Mouse (Mus musculus): Measurements from ENCODE around the gene Cxcl12. TPM values are rescaled to one million over a fixed set of nuclear protein-coding genes. Genes with fewer than 3 reads are reported as not detected.
A peak's percentile ranks its signal among the peaks of the same experiment; 100 is the strongest.

Gene Cxcl12
- polyA plus RNA-seq, 1 experiment from 2014 or later = 66.6 TPM

DNA sequence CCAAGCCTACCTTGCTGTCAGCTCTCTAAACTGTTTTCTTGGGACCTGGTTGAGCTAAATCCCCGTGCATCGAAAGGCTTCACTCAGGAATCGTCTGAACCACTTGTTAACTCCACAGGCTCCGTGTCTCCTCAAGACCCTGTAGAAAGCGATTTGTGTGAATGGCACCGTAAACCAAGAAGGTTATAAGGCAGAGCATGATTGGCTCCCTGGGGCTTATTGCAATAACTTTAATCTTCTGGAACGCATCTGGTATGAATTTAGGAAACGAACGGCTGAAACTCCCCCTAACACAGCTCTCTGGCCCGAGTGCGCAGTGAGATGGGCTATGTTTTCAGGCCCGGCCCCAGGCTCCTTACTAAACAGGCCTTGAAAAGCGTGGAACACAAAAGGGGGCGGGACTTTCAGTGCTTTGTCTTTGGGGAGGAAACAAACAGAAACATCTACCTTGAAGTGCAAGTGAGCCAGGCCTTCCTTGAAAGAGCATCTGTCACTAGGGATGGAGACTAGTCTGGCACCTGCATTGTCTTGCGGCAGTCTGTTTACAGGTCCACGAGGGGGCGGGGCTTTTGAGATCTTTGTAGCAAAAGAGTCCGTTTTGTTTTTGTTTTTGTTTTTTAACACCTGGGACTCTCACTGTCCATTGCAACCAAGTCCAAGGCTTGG, 16.7 kb upstream of the Cxcl12 start:
- H3K27me3 ChIP-seq (replicated peaks; ENCODE audit: control insufficient read depth, insufficient read depth, low read length) = no peaks in the 10 kb centered on the region
- H3K27ac ChIP-seq (ENCODE audit: low read depth, low read length) = no peak overlapping the region
- no peak overlapping the region for H3K4me3 ChIP-seq (ENCODE audit: low read depth, low read length)
- no peak overlapping the region for H3K4me2 ChIP-seq
- ATAC-seq (replicated peaks; ENCODE audit: low FRiP score) (no peak), DNase-seq (ENCODE audit: low spot score) (no peak)
- H3K9ac ChIP-seq (ENCODE audit: low read depth, low read length) = no peak overlapping the region
- no peaks in the 10 kb centered on the region for H3K36me3 ChIP-seq (ENCODE audit: control insufficient read depth, insufficient read depth, low read length)
- H3K9me3 ChIP-seq (ENCODE audit: control insufficient read depth, low read length) = no peaks in the 10 kb centered on the region
- 26% methylated on average over 18 of the region's 18 CpGs for WGBS
- no peaks in the 10 kb centered on the region for H3K4me1 ChIP-seq (replicated peaks; ENCODE audit: control insufficient read depth, insufficient read depth, low read length)

DNA sequence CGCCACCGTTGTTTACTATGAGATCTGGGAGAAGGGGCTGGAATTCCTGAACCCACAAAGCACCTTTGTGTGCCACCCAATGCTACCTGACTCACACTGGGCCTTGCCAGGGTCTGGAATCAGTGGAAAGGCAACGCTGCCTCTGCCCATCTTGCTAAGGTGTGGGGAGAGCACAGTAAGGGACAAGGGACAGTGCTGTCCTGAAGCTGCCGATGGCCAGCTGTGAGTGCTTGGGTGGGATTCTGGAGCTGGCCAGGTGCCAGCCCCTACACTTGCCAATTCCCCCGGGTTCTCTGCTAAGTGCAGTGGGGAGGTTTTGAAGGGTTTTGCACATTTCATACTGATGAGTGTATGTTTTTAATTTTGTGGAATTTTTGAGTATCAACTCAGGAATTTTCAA, 15.3 kb upstream of the Cxcl12 start:
- no peak overlapping the region for H3K4me2 ChIP-seq
- WGBS = 73% methylated on average over 5 of the region's 5 CpGs
- H3K9me3 ChIP-seq (ENCODE audit: control insufficient read depth, low read length) = no peaks in the 10 kb centered on the region
- no peak overlapping the region for H3K4me3 ChIP-seq (ENCODE audit: low read depth, low read length)
- no peaks in the 10 kb centered on the region for H3K36me3 ChIP-seq (ENCODE audit: control insufficient read depth, insufficient read depth, low read length)
- ATAC-seq (replicated peaks; ENCODE audit: low FRiP score) (no peak), DNase-seq (ENCODE audit: low spot score) (no peak)
- H3K27ac ChIP-seq (ENCODE audit: low read depth, low read length) = no peak overlapping the region
- H3K27me3 ChIP-seq (replicated peaks; ENCODE audit: control insufficient read depth, insufficient read depth, low read length) = no peaks in the 10 kb centered on the region
- no peak overlapping the region for H3K9ac ChIP-seq (ENCODE audit: low read depth, low read length)
- H3K4me1 ChIP-seq (replicated peaks; ENCODE audit: control insufficient read depth, insufficient read depth, low read length) = no peaks in the 10 kb centered on the region

DNA sequence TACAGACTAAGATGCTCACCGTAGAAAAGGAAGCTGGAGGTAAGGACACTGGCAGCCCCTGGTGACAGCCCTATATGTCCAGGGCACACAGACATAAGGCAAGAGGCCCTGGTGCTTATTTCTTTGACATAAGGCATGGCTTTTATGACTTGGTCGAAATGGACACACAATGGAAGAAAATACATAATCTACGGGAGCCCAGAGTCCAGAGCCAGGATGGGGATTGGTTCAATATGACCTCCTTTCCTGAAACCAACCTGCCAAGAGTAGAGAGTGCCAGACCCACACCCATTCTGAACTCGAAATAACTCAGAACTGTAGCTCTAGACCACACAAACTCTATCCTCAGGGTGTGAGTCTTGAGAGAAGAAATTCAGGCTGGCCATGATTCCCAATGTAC, 11.5 kb upstream of the Cxcl12 start:
- ATAC-seq (replicated peaks; ENCODE audit: low FRiP score) = no peak
- Histone ChIP-seq H3K4me2 (no peak overlapping the region), H3K27ac (ENCODE audit: low read depth, low read length) (no peak overlapping the region), H3K4me3 (ENCODE audit: low read depth, low read length) (no peak overlapping the region), H3K4me1 (replicated peaks; ENCODE audit: control insufficient read depth, insufficient read depth, low read length) (no peaks in the 10 kb centered on the region), H3K9me3 (ENCODE audit: control insufficient read depth, low read length) (no peaks in the 10 kb centered on the region), H3K9ac (ENCODE audit: low read depth, low read length) (no peak overlapping the region), H3K27me3 (replicated peaks; ENCODE audit: control insufficient read depth, insufficient read depth, low read length) (no peaks in the 10 kb centered on the region), H3K36me3 (ENCODE audit: control insufficient read depth, insufficient read depth, low read length) (no peaks in the 10 kb centered on the region)
- DNase-seq (ENCODE audit: low spot score) = no peak
- WGBS = 61% methylated on average over 4 of the region's 4 CpGs

GRCm38 (mm10) chr6:117159710-117160690, 8.3 kb upstream of the Cxcl12 start:
- no peak for ATAC-seq (replicated peaks; ENCODE audit: low FRiP score)
- WGBS = 61% methylated on average over 16 of the region's 16 CpGs
- Histone ChIP-seq H3K36me3 (ENCODE audit: control insufficient read depth, insufficient read depth, low read length) (no peaks in the 10 kb centered on the region), H3K4me1 (replicated peaks; ENCODE audit: control insufficient read depth, insufficient read depth, low read length) (no peaks in the 10 kb centered on the region), H3K27me3 (replicated peaks; ENCODE audit: control insufficient read depth, insufficient read depth, low read length) (no peaks in the 10 kb centered on the region), H3K9ac (ENCODE audit: low read depth, low read length) (no peak overlapping the region), H3K4me2 (no peak overlapping the region), H3K27ac (ENCODE audit: low read depth, low read length) (no peak overlapping the region), H3K9me3 (ENCODE audit: control insufficient read depth, low read length) (no peaks in the 10 kb centered on the region), H3K4me3 (ENCODE audit: low read depth, low read length) (no peak overlapping the region)
- no peak for DNase-seq (ENCODE audit: low spot score)

DNA sequence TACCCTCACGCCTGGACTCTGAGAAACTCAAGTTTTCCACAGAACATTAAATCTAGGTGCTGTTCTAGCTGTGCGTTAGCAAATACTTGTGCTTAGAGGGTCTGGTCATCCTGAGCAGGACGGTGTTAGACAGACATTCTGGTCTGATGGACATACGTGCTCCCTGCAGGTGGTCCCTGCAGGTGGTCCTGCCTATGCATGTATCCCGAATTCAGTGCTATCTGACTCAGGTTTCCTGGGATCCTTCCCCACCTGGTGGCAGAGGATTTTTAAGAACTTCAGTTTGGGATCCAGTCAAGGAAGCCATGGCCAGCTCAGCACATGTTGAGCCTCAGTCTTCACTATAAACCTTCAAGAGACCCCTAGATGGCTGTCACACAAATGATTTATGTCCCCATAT, 4.8 kb upstream of the Cxcl12 start:
- Histone ChIP-seq H3K4me3 (ENCODE audit: low read depth, low read length) (no peak overlapping the region), H3K9ac (ENCODE audit: low read depth, low read length) (no peak overlapping the region), H3K36me3 (ENCODE audit: control insufficient read depth, insufficient read depth, low read length) (no peaks in the 10 kb centered on the region), H3K9me3 (ENCODE audit: control insufficient read depth, low read length) (no peaks in the 10 kb centered on the region), H3K4me1 (replicated peaks; ENCODE audit: control insufficient read depth, insufficient read depth, low read length) (no peaks in the 10 kb centered on the region), H3K4me2 (no peak overlapping the region), H3K27ac (ENCODE audit: low read depth, low read length) (no peak overlapping the region), H3K27me3 (replicated peaks; ENCODE audit: control insufficient read depth, insufficient read depth, low read length) (peaks cover 23% of the 10 kb centered on the region)
- no peak for ATAC-seq (replicated peaks; ENCODE audit: low FRiP score)
- 65% methylated on average over 5 of the region's 5 CpGs for WGBS
- no peak for DNase-seq (ENCODE audit: low spot score)

- ATAC-seq (replicated peaks; ENCODE audit: low FRiP score) (no peak; the same call in 1 of the 2 replicates), DNase-seq (ENCODE audit: low spot score) (peak; percentile 74)
- H3K4me1 ChIP-seq (replicated peaks; ENCODE audit: control insufficient read depth, insufficient read depth, low read length) = peaks cover 5% of the 10 kb centered on the region; the same call in 1 of the 2 replicates
- peaks cover 48% of the 10 kb centered on the region for H3K27me3 ChIP-seq (replicated peaks; ENCODE audit: control insufficient read depth, insufficient read depth, low read length)
- 3% methylated on average over 16 of the region's 16 CpGs for WGBS
- H3K36me3 ChIP-seq (ENCODE audit: control insufficient read depth, insufficient read depth, low read length) = no peaks in the 10 kb centered on the region
- no peak overlapping the region for H3K27ac ChIP-seq (ENCODE audit: low read depth, low read length)
- H3K4me3 ChIP-seq (ENCODE audit: low read depth, low read length) = no peak overlapping the region
- H3K9ac ChIP-seq (ENCODE audit: low read depth, low read length) = no peak overlapping the region
- peak overlapping the region; percentile 34 for H3K4me2 ChIP-seq
- H3K9me3 ChIP-seq (ENCODE audit: control insufficient read depth, low read length) = no peaks in the 10 kb centered on the region
These were observed 1.5 kb upstream of the Cxcl12 start for GRCm38 (mm10) chr6:117166581-117167425.

DNA sequence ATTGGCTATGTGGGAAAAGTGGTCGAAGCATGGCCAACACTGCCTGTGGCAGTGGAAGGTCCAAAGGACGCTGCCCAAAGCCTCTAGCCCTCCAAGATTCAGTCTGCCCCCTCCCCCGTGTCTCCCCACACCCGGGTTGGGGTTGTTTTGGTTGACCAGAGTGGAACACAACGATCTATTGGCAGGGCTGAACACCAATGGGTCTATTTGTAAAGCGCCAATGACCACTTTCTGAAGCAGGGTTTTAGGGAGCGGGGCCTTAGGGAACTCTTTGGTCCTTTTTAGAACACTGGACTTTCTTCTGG, 957 bp upstream of the Cxcl12 start:
- Histone ChIP-seq H3K9me3 (ENCODE audit: control insufficient read depth, low read length) (no peaks in the 10 kb centered on the region), H3K27me3 (replicated peaks; ENCODE audit: control insufficient read depth, insufficient read depth, low read length) (peaks cover 53% of the 10 kb centered on the region), H3K36me3 (ENCODE audit: control insufficient read depth, insufficient read depth, low read length) (no peaks in the 10 kb centered on the region), H3K27ac (ENCODE audit: low read depth, low read length) (no peak overlapping the region), H3K4me3 (ENCODE audit: low read depth, low read length) (no peak overlapping the region), H3K4me1 (replicated peaks; ENCODE audit: control insufficient read depth, insufficient read depth, low read length) (peaks cover 5% of the 10 kb centered on the region; the same call in 1 of the 2 replicates), H3K9ac (ENCODE audit: low read depth, low read length) (no peak overlapping the region), H3K4me2 (peak overlapping the region; percentile 34)
- ATAC-seq (replicated peaks; ENCODE audit: low FRiP score) = no peak
- 21% methylated on average over 7 of the region's 7 CpGs for WGBS
- no peak for DNase-seq (ENCODE audit: low spot score)
